Mouse (Mus musculus): Measurements from ENCODE around the gene Crybg3. TPM values are rescaled to one million over a fixed set of nuclear protein-coding genes. Genes with fewer than 3 reads are reported as not detected.
A peak's percentile ranks its signal among the peaks of the same experiment; 100 is the strongest.

Gene Crybg3
- total and polyA plus RNA-seq, 3 experiments: 2.7 to 5.0 (median 2.8) TPM

- H3K9me3 ChIP-seq (replicated peaks; ENCODE audit: low read length): no peaks in the 10 kb centered on the region
- DNase-seq (ENCODE audit: extremely low read depth): no peak
- in situ Hi-C loops (cut with MboI; ENCODE audit: low pct_ligation_motif_present, low pct_unique_long_range_greater_than_20kb, low sequenced_read_pairs): no loop called here
Observed at GRCm38 (mm10) chr16:59449092-59449491, 151.7 kb downstream of the Crybg3 start.

GRCm38 (mm10) chr16:59448181-59448580, 152.6 kb downstream of the Crybg3 start:
- no peak overlapping the region for H3K9ac ChIP-seq (ENCODE audit: insufficient read depth, low read depth)
- H3K27ac ChIP-seq (ENCODE audit: insufficient read depth, low read depth): no peak overlapping the region
- no peaks in the 10 kb centered on the region for H3K36me3 ChIP-seq (replicated peaks in 1 of 2; ENCODE audit: control insufficient read depth in 1 of 2, insufficient read depth in 1 of 2, low read length in 1 of 2)
- H3K79me2 ChIP-seq (replicated peaks; ENCODE audit: control insufficient read depth, extremely low read depth, insufficient read depth, poor library complexity, severe bottlenecking): no peaks in the 10 kb centered on the region
- in situ Hi-C loops (cut with MboI; ENCODE audit: low pct_ligation_motif_present, low pct_unique_long_range_greater_than_20kb, low sequenced_read_pairs): no loop called here
- H3K27me3 ChIP-seq (replicated peaks): peaks cover 2% of the 10 kb centered on the region
- dilution Hi-C loops (cut with MboI; ENCODE audit: extremely low pct_ligation_motif_present, extremely low pct_unique_long_range_greater_than_20kb, low sequenced_read_pairs): no loop called here
- H3K9me3 ChIP-seq (replicated peaks; ENCODE audit: low read length): no peaks in the 10 kb centered on the region
- TF ChIP-seq GABPA (IDR thresholded peaks at IDR 0.05; ENCODE audit: insufficient replicate concordance, low read depth, low read length) (no peak), JUN (IDR thresholded peaks at IDR 0.05; ENCODE audit: insufficient read depth, low read depth, low read length) (no peak), CHD2 (IDR thresholded peaks at IDR 0.05; ENCODE audit: low read length) (no peak), USF1 (IDR thresholded peaks at IDR 0.05; ENCODE audit: low read depth, low read length) (no peak), MYC (IDR thresholded peaks at IDR 0.05; ENCODE audit: low read depth, low read length) (no peak), CTCF (conservative IDR thresholded peaks at IDR 0.05 in 1 of 2, IDR thresholded peaks at IDR 0.05 in 1 of 2; ENCODE audit: low read depth in 2 of 2, low read length in 2 of 2) (no peak), IRF4 (IDR thresholded peaks at IDR 0.05; ENCODE audit: low read depth, low read length) (no peak), TCF12 (IDR thresholded peaks at IDR 0.05; ENCODE audit: low read depth, low read length) (no peak), MAZ (IDR thresholded peaks at IDR 0.05; ENCODE audit: low read depth, low read length) (no peak), NELFE (IDR thresholded peaks at IDR 0.05; ENCODE audit: low read depth, low read length) (no peak), RCOR1 (conservative IDR thresholded peaks at IDR 0.05; ENCODE audit: low read depth, low read length) (no peak), ZNF384 (IDR thresholded peaks at IDR 0.05; ENCODE audit: low read depth, low read length) (no peak), UBTF (IDR thresholded peaks at IDR 0.05; ENCODE audit: low read depth, low read length) (no peak), POLR2AphosphoS2 (IDR thresholded peaks at IDR 0.05; ENCODE audit: low read depth, low read length) (no peak), E2F4 (IDR thresholded peaks at IDR 0.05; ENCODE audit: insufficient replicate concordance, low read depth, low read length) (no peak), HCFC1 (IDR thresholded peaks at IDR 0.05; ENCODE audit: low read depth, low read length) (no peak), NRF1 (IDR thresholded peaks at IDR 0.05; ENCODE audit: low read depth, low read length) (no peak), BHLHE40 (IDR thresholded peaks at IDR 0.05; ENCODE audit: low read depth, low read length) (no peak), ETS1 (conservative IDR thresholded peaks at IDR 0.05; ENCODE audit: low read depth, low read length) (no peak), CHD1 (IDR thresholded peaks at IDR 0.05; ENCODE audit: low read depth, low read length) (no peak)
- no peak overlapping the region for H3K4me2 ChIP-seq (ENCODE audit: insufficient read depth, low read depth, poor library complexity, severe bottlenecking)
- no peak overlapping the region for H3K4me3 ChIP-seq (replicated peaks in 1 of 3; ENCODE audit: low read depth in 2 of 3, low read length in 2 of 3, poor library complexity in 1 of 3)
- no peak for DNase-seq (ENCODE audit: extremely low read depth)
- peaks cover 9 to 24% of the 10 kb centered on the region in 2 experiments for H3K4me1 ChIP-seq (ENCODE audit: control insufficient read depth in 1 of 2, insufficient read depth in 2 of 2)

More at GRCm38 (mm10) chr16:59449092-59449491, 151.7 kb downstream of the Crybg3 start:
- dilution Hi-C loops (cut with MboI; ENCODE audit: extremely low pct_ligation_motif_present, extremely low pct_unique_long_range_greater_than_20kb, low sequenced_read_pairs): no loop called here
- H3K4me1 ChIP-seq (ENCODE audit: control insufficient read depth in 1 of 2, insufficient read depth in 2 of 2): peaks cover 9 to 24% of the 10 kb centered on the region in 2 experiments
- H3K4me3 ChIP-seq (replicated peaks in 1 of 3; ENCODE audit: low read depth in 2 of 3, low read length in 2 of 3, poor library complexity in 1 of 3): no peak overlapping the region
- no peaks in the 10 kb centered on the region for H3K79me2 ChIP-seq (replicated peaks; ENCODE audit: control insufficient read depth, extremely low read depth, insufficient read depth, poor library complexity, severe bottlenecking)
- TF ChIP-seq ZNF384 (IDR thresholded peaks at IDR 0.05; ENCODE audit: low read depth, low read length) (no peak), SMC3 (IDR thresholded peaks at IDR 0.05; ENCODE audit: low read depth, low read length) (peak; percentile 38), ZKSCAN1 (IDR thresholded peaks at IDR 0.05; ENCODE audit: borderline replicate concordance, low read depth, low read length) (no peak), TBP (conservative IDR thresholded peaks at IDR 0.05; ENCODE audit: low read depth, low read length) (no peak), CTCF (conservative IDR thresholded peaks at IDR 0.05 in 1 of 2, IDR thresholded peaks at IDR 0.05 in 1 of 2; ENCODE audit: low read depth in 2 of 2, low read length in 2 of 2) (peak in 1 of 2 experiments; percentile 54; a peak in 2 of 4 replicates), SIN3A (IDR thresholded peaks at IDR 0.05; ENCODE audit: low read length) (no peak), RAD21 (IDR thresholded peaks at IDR 0.05; ENCODE audit: low read depth, low read length) (peak; percentile 56)
- no peak overlapping the region for H3K27ac ChIP-seq (ENCODE audit: insufficient read depth, low read depth)
- H3K36me3 ChIP-seq (replicated peaks in 1 of 2; ENCODE audit: control insufficient read depth in 1 of 2, insufficient read depth in 1 of 2, low read length in 1 of 2): no peaks in the 10 kb centered on the region
- no peak overlapping the region for H3K4me2 ChIP-seq (ENCODE audit: insufficient read depth, low read depth, poor library complexity, severe bottlenecking)
- H3K9ac ChIP-seq (ENCODE audit: insufficient read depth, low read depth): no peak overlapping the region
- H3K27me3 ChIP-seq (replicated peaks): peaks cover 4% of the 10 kb centered on the region
